8 mouse cellular contexts compared by ENCODE assay signal in the genomic region with DNA sequence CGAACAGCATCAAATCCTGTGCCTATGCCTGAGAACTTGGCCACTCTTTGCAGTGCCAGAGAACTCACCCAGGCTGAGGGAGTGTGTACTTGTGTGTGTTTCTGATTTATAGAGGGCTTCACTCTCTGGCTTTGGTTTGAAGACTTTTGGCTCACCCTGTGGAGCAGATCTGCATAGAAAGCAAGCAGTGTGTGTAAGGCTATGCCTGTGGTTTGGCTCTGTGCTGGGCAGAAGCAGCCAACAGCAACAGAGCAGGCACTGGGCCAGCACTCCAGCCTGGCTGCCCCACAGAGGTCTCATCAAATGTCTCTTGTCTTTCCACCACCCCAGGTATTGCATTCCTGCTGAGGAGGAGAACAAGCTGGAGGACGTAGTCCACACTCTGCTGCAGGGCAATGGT.
DNase-seq lines count a peak whose midpoint lies in the region; ATAC-seq and TF ChIP-seq lines count a peak whose summit lies in the region.

No protein-coding gene starts in this region.

- peaks cover 70% of the 10 kb centered on the region for H3K36me3 ChIP-seq in embryonic facial prominence, embryonic 15.5 days
- H3K36me3 ChIP-seq in liver, postnatal 0 days (replicated peaks; ENCODE audit: insufficient read depth, low read length) = peaks cover 73% of the 10 kb centered on the region

- H3K27me3 ChIP-seq in embryonic facial prominence, embryonic 15.5 days = no peaks in the 10 kb centered on the region
- no peaks in the 10 kb centered on the region for H3K27me3 ChIP-seq in liver, postnatal 0 days (ENCODE audit: insufficient read depth, low read length)

- no peak overlapping the region for H3K4me3 ChIP-seq in embryonic facial prominence, embryonic 15.5 days (replicated peaks)
- H3K4me3 ChIP-seq in liver, postnatal 0 days (ENCODE audit: low read depth, low read length) = no peak overlapping the region

- peak; percentile 45 for DNase-seq in layer of hippocampus, adult 11-12 months (ENCODE audit: low spot score)
- no peak for DNase-seq in layer of hippocampus, adult 9-11 months
- DNase-seq in adrenal gland, postnatal 25 days = peak; percentile 54
- DNase-seq in kidney, adult 9 months = peak; percentile 65
- DNase-seq in liver, postnatal 0 days = no peak

- 60% methylated on average over 2 of the region's 2 CpGs for WGBS in embryonic facial prominence, embryonic 15.5 days
- 79% methylated on average over 2 of the region's 2 CpGs for WGBS in liver, postnatal 0 days (ENCODE audit: insufficient replicate concordance)

- no peaks in the 10 kb centered on the region for H3K9me3 ChIP-seq in embryonic facial prominence, embryonic 15.5 days (replicated peaks)
- no peaks in the 10 kb centered on the region for H3K9me3 ChIP-seq in liver, postnatal 0 days (ENCODE audit: low read length)

- TF ChIP-seq EP300 in liver, postnatal 0 days (IDR thresholded peaks at IDR 0.05; ENCODE audit: low read depth) = no peak

- H3K27ac ChIP-seq in embryonic facial prominence, embryonic 15.5 days (replicated peaks) = peak overlapping the region; percentile 48; the same call in 1 of the 2 replicates
- H3K27ac ChIP-seq in liver, postnatal 0 days (ENCODE audit: low read depth) = no peak overlapping the region

- H3K9ac ChIP-seq in embryonic facial prominence, embryonic 15.5 days = no peak overlapping the region
- H3K9ac ChIP-seq in liver, postnatal 0 days (replicated peaks) = no peak overlapping the region

- TF ChIP-seq CTCF in liver, postnatal 0 days (IDR thresholded peaks at IDR 0.05; ENCODE audit: low read depth) = no peak

- peaks cover 32% of the 10 kb centered on the region for H3K4me1 ChIP-seq in embryonic facial prominence, embryonic 15.5 days
- 0 out of 2 replicates have a peak, but pooled peaks cover 3% of the 10 kb centered on the region for H3K4me1 ChIP-seq in liver, postnatal 0 days (ENCODE audit: insufficient read depth)

- peak; percentile 82 for ATAC-seq in embryonic facial prominence, embryonic 15.5 days (ENCODE audit: insufficient number of reproducible peaks, low FRiP score, low TSS enrichment, low read depth)
- ATAC-seq in monocyte, adult 5-6 weeks (replicated peaks; ENCODE audit: insufficient number of reproducible peaks, low FRiP score, low TSS enrichment, poor library complexity, severe bottlenecking) = no peak
- no peak for ATAC-seq in megakaryocyte progenitor cell, adult 5-6 weeks (replicated peaks; ENCODE audit: poor library complexity)
- ATAC-seq in liver, postnatal 0 days = no peak

- H3K4me2 ChIP-seq in embryonic facial prominence, embryonic 15.5 days (replicated peaks) = no peak overlapping the region
- no peak overlapping the region for H3K4me2 ChIP-seq in liver, postnatal 0 days (ENCODE audit: low read depth, low read length)

Comparison
In these comparisons a context has a peak if more than half of its experiments do, and no peak if none do; other contexts are left out.
1. DNase-seq: peak in layer of hippocampus, adult 11-12 months (single experiment), adrenal gland, postnatal 25 days (single experiment) and kidney, adult 9 months (single experiment); none in layer of hippocampus, adult 9-11 months (single experiment) and liver, postnatal 0 days (single experiment).